Mouse (Mus musculus): ENCODE data around the gene Elovl1.

DNA sequence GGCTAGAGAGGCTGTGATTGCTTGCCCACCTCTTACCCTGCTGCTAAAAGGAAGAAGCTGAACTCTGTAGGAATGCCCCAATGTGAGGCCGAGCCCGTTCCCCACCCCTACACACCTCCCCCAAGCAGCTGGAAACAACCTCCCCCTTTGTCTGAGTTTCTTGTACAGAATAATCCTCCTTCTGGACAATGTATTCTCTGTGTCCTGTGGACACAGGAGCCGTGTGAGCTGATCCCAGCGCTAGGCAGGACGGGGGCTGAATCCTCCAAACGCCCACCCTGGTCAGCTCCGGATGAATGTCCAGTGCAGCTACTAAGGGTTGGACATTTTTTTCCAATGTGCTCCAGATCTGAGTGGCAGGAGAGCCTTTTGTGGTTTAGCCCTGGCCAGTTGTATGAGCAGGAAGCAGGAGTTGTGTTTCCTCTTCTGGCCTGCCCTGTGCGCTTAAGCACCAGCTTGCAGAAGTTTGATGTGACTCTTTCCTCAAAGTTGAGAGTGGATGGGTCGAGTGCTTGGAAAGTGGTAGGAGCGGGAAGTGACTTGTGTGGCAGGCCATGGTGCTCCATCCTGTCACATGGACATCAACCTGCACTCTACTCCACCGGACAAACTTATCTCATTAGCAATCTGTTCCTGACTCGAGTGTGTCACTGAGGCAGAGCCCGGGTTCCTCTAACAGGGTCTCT, 10.6 kb upstream of the Elovl1 start:
- TF ChIP-seq CTCF (IDR thresholded peaks at IDR 0.05; ENCODE audit: control insufficient read depth, insufficient read depth, insufficient replicate concordance, low read depth, low read length): no peak
- TF ChIP-seq POLR2A (IDR thresholded peaks at IDR 0.05; ENCODE audit: control insufficient read depth, low read depth, low read length): no peak

Data from testis, adult 2 months (tissue).